Mouse (Mus musculus) heart, postnatal 4 days (tissue): Measurements from ENCODE around the gene Stk31. TPM values are rescaled to one million over a fixed set of nuclear protein-coding genes. Genes with fewer than 3 reads are reported as not detected.
"Not testable (repeated sequence)": the region's sequence is repeated elsewhere in the genome, so short reads cannot be mapped to it uniquely, and the experiment has no call there.

Source experiments
- DNase-seq: peaks from one replicate; pipeline ENCODE4 v3.0.0; 2021
- total RNA-seq, 2 experiments: library from RNA; stranded (reverse); gene quantifications; 2 replicates each; pipeline ENCODE4 v1.2.3; 2021

Gene Stk31
- under 1 TPM; 0.43 to 0.79 TPM for total RNA-seq

GRCm38 (mm10) chr6:49395316-49395715, at the start of gene Stk31:
Gene Stk31 (plus strand): TSS chr6:49395604.
- DNase-seq, result peak; percentile 42

DNA sequence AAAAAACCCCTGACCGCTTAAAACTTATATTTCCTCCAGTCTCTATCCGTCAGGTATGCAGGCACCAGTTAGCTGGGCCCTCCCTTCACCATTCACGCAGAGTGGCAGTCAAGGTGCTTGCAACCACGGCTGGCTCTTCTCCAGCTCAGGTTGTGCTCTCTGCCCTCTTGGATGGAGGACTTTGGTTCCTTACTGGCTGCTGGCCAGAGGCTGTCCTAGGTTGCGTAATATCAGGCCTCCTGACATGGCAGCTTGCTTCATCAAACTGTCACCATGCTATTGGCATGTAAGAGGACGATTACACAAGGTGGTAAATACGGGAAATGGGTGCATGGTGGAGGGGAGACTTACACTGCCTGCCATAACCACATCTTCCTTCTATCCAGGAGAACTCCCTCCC, 45.6 kb upstream of the Stk31 start:
- DNase-seq, result no peak

- DNase-seq, result no peak
These were observed 40.8 kb upstream of the Stk31 start for GRCm38 (mm10) chr6:49354613-49355012.

GRCm38 (mm10) chr6:49355171-49355570, 40.2 kb upstream of the Stk31 start:
- DNase-seq, result no peak

GRCm38 (mm10) chr6:49360420-49360819, 35.0 kb upstream of the Stk31 start:
- no peak for DNase-seq

DNA sequence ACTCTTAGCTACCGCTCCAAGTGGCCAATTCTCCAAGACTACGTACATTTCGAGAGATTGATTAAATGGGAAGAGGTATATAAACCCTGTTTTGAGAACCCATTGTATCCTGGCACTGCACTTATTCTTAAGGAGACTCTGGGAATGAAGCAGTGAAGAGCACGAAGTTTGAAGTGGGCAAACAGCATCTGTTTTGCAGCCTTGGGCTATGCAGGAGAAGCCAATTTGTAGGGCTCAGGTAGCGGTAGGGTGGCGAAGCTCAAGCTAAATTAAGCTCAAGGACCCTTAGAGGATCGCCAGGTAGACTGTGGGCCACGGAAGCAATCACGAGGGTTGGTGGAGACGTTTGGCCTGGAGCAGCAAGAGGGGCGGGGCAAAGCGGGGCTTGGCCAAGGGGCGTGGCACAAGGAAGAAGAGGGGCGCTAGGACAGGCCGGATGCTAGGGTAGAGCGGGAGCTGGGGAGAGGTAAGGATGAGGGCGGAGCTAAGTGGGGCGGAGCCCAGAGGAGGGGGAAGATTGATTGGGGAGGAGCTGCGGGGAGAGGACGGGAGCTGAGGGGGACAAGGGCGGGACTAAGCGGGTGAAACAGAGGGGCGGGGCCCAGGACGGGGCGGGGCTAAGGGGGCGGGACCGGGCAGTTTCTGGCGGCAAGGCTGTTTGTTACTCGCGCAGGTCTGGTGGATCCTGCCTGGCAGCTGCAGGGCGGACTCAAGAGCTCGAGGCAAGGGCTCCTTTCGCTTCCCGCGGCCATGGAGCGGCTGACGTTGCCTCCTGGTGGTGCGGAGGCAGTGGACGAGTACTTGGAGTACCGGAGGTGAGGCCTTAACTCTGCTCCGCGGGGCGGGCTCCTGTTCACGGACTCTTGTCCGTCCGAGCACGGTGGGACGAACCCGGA, 28.0 kb upstream of the Stk31 start, which contains the start of gene Fam221a:
Fam221a (plus strand) TSS at position 581 of the 896 bp plus-strand sequence.
- DNase-seq, result peak; percentile 88

- no peak for DNase-seq
These were observed 27.2 kb upstream of the Stk31 start for GRCm38 (mm10) chr6:49368212-49368611.

- no peak for DNase-seq
These were observed 22.7 kb upstream of the Stk31 start for GRCm38 (mm10) chr6:49372705-49373104.

GRCm38 (mm10) chr6:49373943-49374342, 21.5 kb upstream of the Stk31 start:
- DNase-seq, result no peak

GRCm38 (mm10) chr6:49378328-49378727, 17.1 kb upstream of the Stk31 start:
- DNase-seq, result no peak

- DNase-seq, result no peak
These were observed 1.1 kb upstream of the Stk31 start for GRCm38 (mm10) chr6:49394276-49394675.

GRCm38 (mm10) chr6:49397466-49397865, 2.1 kb downstream of the Stk31 start:
- DNase-seq, result peak; percentile 59

GRCm38 (mm10) chr6:49398365-49398764, 3.0 kb downstream of the Stk31 start:
- DNase-seq, result no peak

- DNase-seq, result no peak
These were observed 15.4 kb downstream of the Stk31 start for GRCm38 (mm10) chr6:49410830-49411229.

GRCm38 (mm10) chr6:49412967-49413366, 17.6 kb downstream of the Stk31 start:
- DNase-seq, result not testable (repeated sequence)

GRCm38 (mm10) chr6:49415971-49416370, 20.6 kb downstream of the Stk31 start:
- no peak for DNase-seq

- DNase-seq, result no peak
These were observed 41.9 kb downstream of the Stk31 start for GRCm38 (mm10) chr6:49437306-49437705.

GRCm38 (mm10) chr6:49458112-49458511, 62.7 kb downstream of the Stk31 start:
- DNase-seq, result no peak

GRCm38 (mm10) chr6:49483205-49483604, 87.8 kb downstream of the Stk31 start:
- no peak for DNase-seq

DNA sequence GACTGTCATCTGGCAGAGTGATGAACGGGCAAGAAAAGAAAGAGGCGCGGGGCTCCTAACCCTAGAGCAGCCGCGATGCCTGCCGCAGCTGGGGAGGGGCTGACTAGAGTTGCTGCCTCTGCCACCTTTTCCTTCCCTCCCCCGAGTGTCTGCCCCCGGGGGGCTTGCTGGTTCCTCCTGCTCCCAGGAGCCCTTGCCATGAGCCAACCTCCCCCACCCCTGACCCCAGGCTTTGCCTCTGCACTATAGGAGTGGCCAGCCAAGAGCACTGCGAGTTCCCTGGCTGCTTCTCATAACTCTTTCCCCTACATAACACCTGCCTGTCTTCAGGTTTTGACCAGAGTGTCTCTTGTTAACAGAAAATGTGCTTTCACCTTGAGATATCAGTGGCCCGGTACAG, 96.1 kb downstream of the Stk31 start:
- no peak for DNase-seq

GRCm38 (mm10) chr6:49519053-49519452, 123.6 kb downstream of the Stk31 start:
- DNase-seq, result peak; percentile 80
